Mouse (Mus musculus) right cerebral cortex, adult 18-20 months (tissue): Measurements from ENCODE around the gene Srebf2.

Experiments used
- DNase-seq: peaks from one replicate; pipeline ENCODE4 v3.0.0; 2022; ENCODE audit warnings: mixed read lengths

Srebf2 gene

GRCm38 (mm10) chr15:82184183-82184582, 37.2 kb downstream of the Srebf2 start:
- DNase-seq, result no peak

GRCm38 (mm10) chr15:82184656-82185055, 37.7 kb downstream of the Srebf2 start:
- no peak for DNase-seq

GRCm38 (mm10) chr15:82185062-82185783, 38.2 kb downstream of the Srebf2 start:
- no peak for DNase-seq

- no peak for DNase-seq
Measured at GRCm38 (mm10) chr15:82186131-82186530, 39.1 kb downstream of the Srebf2 start.

- no peak for DNase-seq
Measured at GRCm38 (mm10) chr15:82186931-82187330, 40.0 kb downstream of the Srebf2 start.

GRCm38 (mm10) chr15:82187401-82187800, 40.4 kb downstream of the Srebf2 start:
- no peak for DNase-seq

- no peak for DNase-seq
Measured at GRCm38 (mm10) chr15:82187924-82188323, 40.9 kb downstream of the Srebf2 start.

- DNase-seq, result no peak
Measured at GRCm38 (mm10) chr15:82188481-82189240, 41.7 kb downstream of the Srebf2 start.

- no peak for DNase-seq
Measured at GRCm38 (mm10) chr15:82192617-82193016, 45.6 kb downstream of the Srebf2 start.

- DNase-seq, result no peak
Measured at GRCm38 (mm10) chr15:82196300-82196699, 49.3 kb downstream of the Srebf2 start.

- DNase-seq, result no peak
Measured at GRCm38 (mm10) chr15:82197246-82197750, 50.3 kb downstream of the Srebf2 start.

GRCm38 (mm10) chr15:82197937-82198336, 51.0 kb downstream of the Srebf2 start:
- DNase-seq, result no peak

- DNase-seq, result no peak
Measured at GRCm38 (mm10) chr15:82198342-82198741, 51.4 kb downstream of the Srebf2 start.

GRCm38 (mm10) chr15:82199546-82199945, 52.6 kb downstream of the Srebf2 start:
- DNase-seq, result no peak

GRCm38 (mm10) chr15:82202086-82202485, 55.1 kb downstream of the Srebf2 start:
- DNase-seq, result no peak

GRCm38 (mm10) chr15:82203090-82203489, 56.1 kb downstream of the Srebf2 start:
- DNase-seq, result no peak

- no peak for DNase-seq
Measured at GRCm38 (mm10) chr15:82203611-82204351, 56.8 kb downstream of the Srebf2 start.

- DNase-seq, result no peak
Measured at GRCm38 (mm10) chr15:82204680-82205371, 57.8 kb downstream of the Srebf2 start.

- DNase-seq, result peak; percentile 57
Measured at GRCm38 (mm10) chr15:82206365-82207104, 59.6 kb downstream of the Srebf2 start.

GRCm38 (mm10) chr15:82207105-82207459, 60.1 kb downstream of the Srebf2 start:
- DNase-seq, result no peak

- no peak for DNase-seq
Measured at GRCm38 (mm10) chr15:82207504-82208219, 60.7 kb downstream of the Srebf2 start.
